Mouse (Mus musculus) testis, postnatal 10 days (tissue): ENCODE data around the gene Rgs9bp.
"Not testable (repeated sequence)": the region's sequence is repeated elsewhere in the genome, so short reads cannot be mapped to it uniquely, and the experiment has no call there.

Experiments used
- DNase-seq: peaks from one replicate; pipeline ENCODE4 v3.0.0; 2021; ENCODE audit warnings: low spot score

Gene Rgs9bp

GRCm38 (mm10) chr7:35530544-35530943, 54.8 kb downstream of the Rgs9bp start:
- not testable (repeated sequence) for DNase-seq

GRCm38 (mm10) chr7:35530026-35530425, 55.4 kb downstream of the Rgs9bp start:
- DNase-seq = no peak
